Mouse (Mus musculus) CH12.LX (cell line): ENCODE results near the gene Sidt1. TPM values are rescaled to one million over a fixed set of nuclear protein-coding genes. Genes with fewer than 3 reads are reported as not detected.

Source experiments
- DNase-seq: peaks from one replicate; pipeline ENCODE4 v3.0.0-alpha.2; 2013; ENCODE audit errors: extremely low read depth
- H3K27ac ChIP-seq: 2 replicates; pipeline ENCODE4 v1.5.1; 2012; ENCODE audit warnings: low read depth, mild to moderate bottlenecking, control low read depth, moderate library complexity; ENCODE audit not compliant: insufficient read depth
- H3K27me3 ChIP-seq: replicated peaks from 2 replicates; pipeline ENCODE3; 2012; ENCODE audit warnings: inconsistent platforms
- H3K36me3 ChIP-seq, 2 experiments: replicated peaks in 1 of 2; 2 replicates each; pipeline versions ENCODE3 to v1.6.1; 2012; ENCODE audit warnings: inconsistent platforms in 1 of 2, low read length in 1 of 2, mild to moderate bottlenecking in 1 of 2, mixed read lengths in 1 of 2, moderate library complexity in 1 of 2; ENCODE audit not compliant: control insufficient read depth in 1 of 2, insufficient read depth in 1 of 2
- H3K4me1 ChIP-seq, 2 experiments: 2 replicates each; pipeline ENCODE4 v1.6.1; 2012; ENCODE audit warnings: inconsistent platforms in 1 of 2, moderate library complexity in 1 of 2; ENCODE audit not compliant: insufficient read depth in 2 of 2, control insufficient read depth in 1 of 2
- H3K4me2 ChIP-seq: 2 replicates; pipeline ENCODE4 v1.6.1; 2012; ENCODE audit warnings: low read depth, mild to moderate bottlenecking, control low read depth; ENCODE audit not compliant: poor library complexity, insufficient read depth, severe bottlenecking
- H3K4me3 ChIP-seq, 3 experiments: fragments of 150-350 bp in 1 of 3; sonication (generic) in 1 of 3; replicated peaks in 1 of 3; 2 replicates each; pipeline versions ENCODE3 to v1.5.1; 2011 to 2012; ENCODE audit warnings: low read depth in 2 of 3, low read length in 2 of 3, mild to moderate bottlenecking in 2 of 3, moderate library complexity in 2 of 3, control low read depth in 1 of 3, improper control_type of control experiment in 1 of 3, inconsistent platforms in 1 of 3, mixed read lengths in 1 of 3; ENCODE audit not compliant: poor library complexity in 1 of 3
- H3K79me2 ChIP-seq: replicated peaks from 2 replicates; pipeline ENCODE4 v1.6.1; 2012; ENCODE audit warnings: mild to moderate bottlenecking, moderate library complexity; ENCODE audit not compliant: control insufficient read depth, poor library complexity, insufficient read depth, severe bottlenecking; ENCODE audit errors: extremely low read depth
- H3K9ac ChIP-seq: 2 replicates; pipeline ENCODE4 v1.6.1; 2012; ENCODE audit warnings: low read depth, mild to moderate bottlenecking, control low read depth, moderate library complexity; ENCODE audit not compliant: insufficient read depth
- H3K9me3 ChIP-seq: replicated peaks from 2 replicates; pipeline ENCODE3; 2012; ENCODE audit warnings: low read length, inconsistent platforms, mixed read lengths
- BHLHE40 ChIP-seq: IDR thresholded peaks from 2 replicates; pipeline ENCODE4 v1.6.1; 2011; ENCODE audit warnings: mild to moderate bottlenecking, low read depth, low read length, improper control_type of control experiment
- CHD1 ChIP-seq: IDR thresholded peaks from 2 replicates; pipeline ENCODE4 v1.6.1; 2012; ENCODE audit warnings: low read depth, low read length, improper control_type of control experiment, inconsistent platforms
- CTCF ChIP-seq, 2 experiments: IDR thresholded peaks in 1 of 2; conservative IDR thresholded peaks in 1 of 2; 2 replicates each; pipeline ENCODE4 v1.5.1; 2011 to 2012; ENCODE audit warnings: low read depth in 2 of 2, low read length in 2 of 2, improper control_type of control experiment in 1 of 2, inconsistent platforms in 1 of 2, mild to moderate bottlenecking in 1 of 2, moderate library complexity in 1 of 2
- E2F4 ChIP-seq: IDR thresholded peaks from 2 replicates; pipeline ENCODE4 v1.6.1; 2011; ENCODE audit warnings: low read depth, low read length, improper control_type of control experiment; ENCODE audit not compliant: insufficient replicate concordance
- ELF1 ChIP-seq: IDR thresholded peaks from 2 replicates; pipeline ENCODE4 v1.6.1; 2014; ENCODE audit warnings: low read depth, mild to moderate bottlenecking, inconsistent platforms, low read length, improper control_type of control experiment
- ETS1 ChIP-seq: conservative IDR thresholded peaks from 2 replicates; pipeline ENCODE4 v1.6.1; 2012; ENCODE audit warnings: low read depth, mild to moderate bottlenecking, inconsistent platforms, low read length, improper control_type of control experiment, moderate library complexity
- GABPA ChIP-seq: IDR thresholded peaks from 2 replicates; pipeline ENCODE4 v1.6.1; 2012; ENCODE audit warnings: low read depth, low read length, improper control_type of control experiment, inconsistent platforms; ENCODE audit not compliant: insufficient replicate concordance
- IRF4 ChIP-seq: IDR thresholded peaks from 2 replicates; pipeline ENCODE4 v1.6.1; 2014; ENCODE audit warnings: low read depth, mild to moderate bottlenecking, inconsistent platforms, low read length, improper control_type of control experiment
- JUN ChIP-seq: IDR thresholded peaks from 2 replicates; pipeline ENCODE4 v1.6.1; 2011; ENCODE audit warnings: low read depth, mild to moderate bottlenecking, low read length, improper control_type of control experiment, moderate library complexity; ENCODE audit not compliant: insufficient read depth
- KAT2A ChIP-seq: IDR thresholded peaks from 2 replicates; pipeline ENCODE4 v1.6.1; 2012; ENCODE audit warnings: low read length, improper control_type of control experiment, inconsistent platforms; ENCODE audit not compliant: insufficient replicate concordance
- NRF1 ChIP-seq: IDR thresholded peaks from 2 replicates; pipeline ENCODE4 v1.6.1; 2014; ENCODE audit warnings: low read depth, mild to moderate bottlenecking, inconsistent platforms, low read length, improper control_type of control experiment, moderate library complexity
- POLR2A ChIP-seq: IDR thresholded peaks from 2 replicates; pipeline ENCODE4 v1.6.1; 2011; ENCODE audit warnings: low read depth, mild to moderate bottlenecking, improper control_type of control experiment, low read length
- POLR2AphosphoS2 ChIP-seq: IDR thresholded peaks from 2 replicates; pipeline ENCODE4 v1.6.1; 2011; ENCODE audit warnings: low read depth, low read length, improper control_type of control experiment
- RAD21 ChIP-seq: IDR thresholded peaks from 2 replicates; pipeline ENCODE4 v1.6.1; 2011; ENCODE audit warnings: low read depth, mild to moderate bottlenecking, low read length, improper control_type of control experiment, moderate library complexity
- SIN3A ChIP-seq: IDR thresholded peaks from 2 replicates; pipeline ENCODE4 v1.6.1; 2012; ENCODE audit warnings: low read length, improper control_type of control experiment, inconsistent platforms
- UBTF ChIP-seq: IDR thresholded peaks from 2 replicates; pipeline ENCODE4 v1.6.1; 2012; ENCODE audit warnings: low read depth, mild to moderate bottlenecking, inconsistent platforms, low read length, improper control_type of control experiment, moderate library complexity
- USF1 ChIP-seq: IDR thresholded peaks from 2 replicates; pipeline ENCODE4 v1.6.1; 2014; ENCODE audit warnings: low read depth, mild to moderate bottlenecking, inconsistent platforms, low read length, improper control_type of control experiment
- USF2 ChIP-seq: conservative IDR thresholded peaks from 2 replicates; pipeline ENCODE4 v1.6.1; 2011; ENCODE audit warnings: low read depth, low read length, improper control_type of control experiment
- ZKSCAN1 ChIP-seq: IDR thresholded peaks from 2 replicates; pipeline ENCODE4 v1.6.1; 2012; ENCODE audit warnings: low read depth, inconsistent platforms, low read length, improper control_type of control experiment, borderline replicate concordance
- ZMIZ1 ChIP-seq: IDR thresholded peaks from 2 replicates; pipeline ENCODE4 v1.6.1; 2012; ENCODE audit warnings: low read depth, mild to moderate bottlenecking, inconsistent platforms, low read length, improper control_type of control experiment
- ZNF384 ChIP-seq: IDR thresholded peaks from 2 replicates; pipeline ENCODE4 v1.6.1; 2012; ENCODE audit warnings: low read depth, low read length, improper control_type of control experiment, inconsistent platforms
- dilution Hi-C: fragments of 300-500 bp; cut with MboI; formaldehyde crosslinking; loops from 2 replicates; pipeline ENCODE4 v1.14.3; 2020; ENCODE audit warnings: low sequenced_read_pairs; ENCODE audit not compliant: extremely low pct_unique_long_range_greater_than_20kb, extremely low pct_ligation_motif_present
- in situ Hi-C: fragments of 300-500 bp; cut with MboI; formaldehyde crosslinking; loops from 3 replicates; pipeline ENCODE4 v1.14.3; 2019; ENCODE audit warnings: low sequenced_read_pairs, low pct_ligation_motif_present, low pct_unique_long_range_greater_than_20kb, mixed read lengths
- polyA plus RNA-seq: library from polyadenylated mRNA; unstranded; fragments of >175 nt; gene quantifications from 2 replicates; pipeline ENCODE4 v1.2.1, GENCODE M21; 2012; ENCODE audit warnings: low read depth; ENCODE audit not compliant: insufficient read length
- total RNA-seq, 2 experiments: library from RNA; depleted of rRNA; stranded (reverse); fragments of 300-350 nt in 1 of 2; fragments of >200 nt in 1 of 2; gene quantifications; 2 replicates each; pipeline ENCODE4 v1.2.3; 2012 to 2014

Sidt1 gene
- total and polyA plus RNA-seq, 3 experiments: not detected

GRCm38 (mm10) chr16:44253797-44254634 lies 79.0 kb downstream of the Sidt1 start:
- peaks cover 7% of the 10 kb centered on the region for H3K27me3 ChIP-seq
- DNase-seq: no peak
- H3K9ac ChIP-seq: no peak overlapping the region
- in situ Hi-C loops: loop anchor here (10.0 kb wide), 1 partner anchor 91 kb away; the partner anchor contains the start of gene Spice1
- H3K4me2 ChIP-seq: no peak overlapping the region
- dilution Hi-C loops: no loop called here
- peaks cover 0 to 3% of the 10 kb centered on the region in 2 experiments; a peak in 2 of 4 replicates for H3K4me1 ChIP-seq
- H3K27ac ChIP-seq: no peak overlapping the region
- TF ChIP-seq ZKSCAN1: no peak
- no peak for TF ChIP-seq BHLHE40
- TF ChIP-seq NRF1: no peak
- TF ChIP-seq UBTF: no peak
- TF ChIP-seq ZMIZ1: no peak
- TF ChIP-seq SIN3A: no peak
- TF ChIP-seq CHD1: no peak
- TF ChIP-seq USF2: no peak
- no peak for TF ChIP-seq POLR2A
- no peak for TF ChIP-seq JUN
- TF ChIP-seq RAD21: no peak
- TF ChIP-seq ZNF384: no peak
- TF ChIP-seq KAT2A: no peak
- TF ChIP-seq E2F4: no peak
- TF ChIP-seq ELF1: no peak
- no peak for TF ChIP-seq POLR2AphosphoS2
- TF ChIP-seq GABPA: no peak
- TF ChIP-seq CTCF (conservative IDR thresholded peaks at IDR 0.05 in 1 of 2, IDR thresholded peaks at IDR 0.05 in 1 of 2; ENCODE audit: low read depth in 2 of 2, low read length in 2 of 2): no peak
- no peak for TF ChIP-seq ETS1
- no peak overlapping the region for H3K4me3 ChIP-seq
- H3K36me3 ChIP-seq: no peaks in the 10 kb centered on the region
- H3K9me3 ChIP-seq: no peaks in the 10 kb centered on the region
- H3K79me2 ChIP-seq: no peaks in the 10 kb centered on the region

DNA sequence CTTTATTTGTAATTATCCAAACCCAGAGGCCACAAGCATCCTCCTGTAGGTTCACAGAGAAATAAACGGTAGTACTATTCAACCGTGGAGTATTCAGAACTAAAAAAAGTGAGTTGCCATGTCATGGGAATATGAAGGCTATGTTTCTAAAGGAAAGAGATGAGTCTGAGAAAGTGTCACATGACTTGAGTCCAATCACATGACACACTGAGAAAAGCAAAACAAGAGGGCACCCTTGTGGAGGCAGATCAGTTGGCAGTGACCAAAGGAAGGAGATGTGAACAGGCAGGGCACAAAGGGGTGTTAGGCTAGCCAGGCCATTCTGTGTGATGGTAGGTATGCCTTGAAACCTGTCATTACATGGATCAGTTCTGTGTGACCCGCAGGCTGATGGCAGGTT lies 80.3 kb downstream of the Sidt1 start:
- TF ChIP-seq BHLHE40: 0 out of 2 replicates have a peak, but pooled peaks have one; percentile 8
- no peak for TF ChIP-seq IRF4
- TF ChIP-seq USF2: peak; percentile 77
- TF ChIP-seq USF1: peak; percentile 64
- TF ChIP-seq, all 38 proteins: peak for 3
- DNase-seq: no peak
- Histone ChIP-seq H3K4me1 (peaks cover 0 to 3% of the 10 kb centered on the region in 2 experiments; a peak in 2 of 4 replicates), H3K27ac (no peak overlapping the region), H3K79me2 (no peaks in the 10 kb centered on the region), H3K4me2 (no peak overlapping the region), H3K9ac (no peak overlapping the region), H3K4me3 (no peak overlapping the region), H3K27me3 (peaks cover 7% of the 10 kb centered on the region), H3K9me3 (no peaks in the 10 kb centered on the region), H3K36me3 (no peaks in the 10 kb centered on the region)
- dilution Hi-C loops (no loop called here), in situ Hi-C loops (loop anchor here (10.0 kb wide), 1 partner anchor 92 kb away; the partner anchor contains the start of gene Spice1)
